Mouse (Mus musculus): ENCODE data around the gene Specc1. TPM values are rescaled to one million over a fixed set of nuclear protein-coding genes. Genes with fewer than 3 reads are reported as not detected.
A peak's percentile ranks its signal among the peaks of the same experiment; 100 is the strongest.

Gene Specc1
- polyA plus RNA-seq, 1 experiment from 2014 or later = 9.2 TPM

- Histone ChIP-seq H3K9ac (ENCODE audit: low read length) (no peak overlapping the region), H3K27ac (ENCODE audit: low read depth, low read length) (no peak overlapping the region), H3K9me3 (replicated peaks; ENCODE audit: control insufficient read depth, low read length) (no peaks in the 10 kb centered on the region), H3K4me2 (ENCODE audit: low read length) (no peak overlapping the region), H3K27me3 (replicated peaks; ENCODE audit: control insufficient read depth, insufficient read depth, low read length) (no peaks in the 10 kb centered on the region), H3K4me3 (ENCODE audit: low read depth, low read length) (no peak overlapping the region), H3K4me1 (ENCODE audit: control insufficient read depth, insufficient read depth, low read length) (no peaks in the 10 kb centered on the region), H3K36me3 (ENCODE audit: control insufficient read depth, insufficient read depth, low read length) (no peaks in the 10 kb centered on the region)
- 71% methylated on average over 1 of the region's 1 CpGs for WGBS
- DNase-seq (ENCODE audit: low spot score) (no peak), ATAC-seq (no peak)
These were observed 19.2 kb downstream of the Specc1 start for GRCm38 (mm10) chr11:61975783-61976182.

DNA sequence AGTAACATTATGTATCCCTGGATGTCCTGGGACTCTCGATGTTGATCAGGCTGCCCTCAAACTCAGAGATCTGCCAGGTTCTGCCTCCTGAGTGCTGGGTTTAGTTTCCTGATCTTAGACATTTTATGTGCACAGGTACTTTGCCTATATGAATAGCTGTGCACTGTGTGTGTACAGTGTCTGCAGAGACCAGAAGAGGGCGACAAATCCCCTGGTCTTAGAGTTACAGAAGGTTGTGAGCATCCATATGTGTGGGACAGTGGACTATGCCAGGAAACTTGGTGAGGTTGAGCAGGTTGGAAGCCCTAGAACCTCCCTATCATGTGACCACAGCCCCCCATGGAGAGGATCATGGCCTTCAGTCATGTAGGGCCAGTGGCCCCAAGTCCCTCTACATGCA, 24.7 kb downstream of the Specc1 start:
- Histone ChIP-seq H3K27ac (ENCODE audit: low read depth, low read length) (no peak overlapping the region), H3K9me3 (replicated peaks; ENCODE audit: control insufficient read depth, low read length) (no peaks in the 10 kb centered on the region), H3K9ac (ENCODE audit: low read length) (no peak overlapping the region), H3K27me3 (replicated peaks; ENCODE audit: control insufficient read depth, insufficient read depth, low read length) (no peaks in the 10 kb centered on the region), H3K36me3 (ENCODE audit: control insufficient read depth, insufficient read depth, low read length) (no peaks in the 10 kb centered on the region), H3K4me1 (ENCODE audit: control insufficient read depth, insufficient read depth, low read length) (peaks cover 3% of the 10 kb centered on the region; the same call in 1 of the 2 replicates), H3K4me3 (ENCODE audit: low read depth, low read length) (no peak overlapping the region), H3K4me2 (ENCODE audit: low read length) (no peak overlapping the region)
- DNase-seq (ENCODE audit: low spot score) (no peak), ATAC-seq (no peak)
- WGBS = 76% methylated on average over 2 of the region's 2 CpGs

DNA sequence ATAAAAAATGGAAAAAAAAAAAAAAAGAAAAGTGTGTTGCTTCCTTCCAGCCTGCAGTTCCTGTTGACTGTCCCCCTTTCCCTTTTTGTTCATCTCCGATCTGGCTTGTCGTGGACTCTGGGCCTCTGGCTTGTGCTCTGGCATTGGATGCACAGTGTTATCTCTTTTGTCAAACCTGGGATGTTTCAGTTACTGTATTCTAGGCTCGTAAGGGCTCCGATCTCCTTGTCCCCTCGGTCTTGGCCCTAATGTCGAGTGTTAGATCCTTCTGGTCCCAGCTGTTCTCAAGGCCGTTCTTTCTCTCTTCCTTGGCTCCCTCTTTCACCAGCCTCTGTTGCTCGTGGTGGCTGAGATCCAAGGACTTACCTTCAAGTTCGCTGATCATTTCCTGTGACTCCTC, 26.3 kb downstream of the Specc1 start:
- Histone ChIP-seq H3K27ac (ENCODE audit: low read depth, low read length) (no peak overlapping the region), H3K36me3 (ENCODE audit: control insufficient read depth, insufficient read depth, low read length) (no peaks in the 10 kb centered on the region), H3K4me2 (ENCODE audit: low read length) (no peak overlapping the region), H3K4me1 (ENCODE audit: control insufficient read depth, insufficient read depth, low read length) (peaks cover 3% of the 10 kb centered on the region; the same call in 1 of the 2 replicates), H3K9ac (ENCODE audit: low read length) (no peak overlapping the region), H3K9me3 (replicated peaks; ENCODE audit: control insufficient read depth, low read length) (no peaks in the 10 kb centered on the region), H3K27me3 (replicated peaks; ENCODE audit: control insufficient read depth, insufficient read depth, low read length) (no peaks in the 10 kb centered on the region), H3K4me3 (ENCODE audit: low read depth, low read length) (no peak overlapping the region)
- 87% methylated on average over 9 of the region's 9 CpGs for WGBS
- DNase-seq (ENCODE audit: low spot score) = no peak
- ATAC-seq = no peak

DNA sequence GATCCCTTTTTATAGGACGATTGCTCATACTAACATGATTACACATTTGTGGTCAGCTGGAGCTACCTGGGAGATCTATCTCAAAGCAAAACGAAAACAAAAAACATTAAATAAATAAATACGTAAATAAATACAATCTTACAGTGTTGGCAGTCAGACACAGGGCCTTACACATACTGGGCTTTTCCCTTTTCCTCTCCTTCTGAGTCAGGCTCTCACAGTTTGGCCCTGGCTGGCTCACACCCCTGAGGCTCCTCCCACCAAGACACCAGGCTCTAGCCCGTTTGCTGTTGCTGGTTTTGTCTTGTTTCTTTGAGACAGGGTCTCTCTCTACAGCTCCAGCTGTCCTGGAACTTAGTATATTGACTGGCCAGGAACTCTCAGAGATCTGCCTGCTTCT, 30.4 kb downstream of the Specc1 start:
- Histone ChIP-seq H3K27ac (ENCODE audit: low read depth, low read length) (no peak overlapping the region), H3K4me1 (ENCODE audit: control insufficient read depth, insufficient read depth, low read length) (peaks cover 3% of the 10 kb centered on the region; the same call in 1 of the 2 replicates), H3K4me2 (ENCODE audit: low read length) (no peak overlapping the region), H3K9me3 (replicated peaks; ENCODE audit: control insufficient read depth, low read length) (no peaks in the 10 kb centered on the region), H3K9ac (ENCODE audit: low read length) (no peak overlapping the region), H3K27me3 (replicated peaks; ENCODE audit: control insufficient read depth, insufficient read depth, low read length) (no peaks in the 10 kb centered on the region), H3K36me3 (ENCODE audit: control insufficient read depth, insufficient read depth, low read length) (no peaks in the 10 kb centered on the region), H3K4me3 (ENCODE audit: low read depth, low read length) (no peak overlapping the region)
- ATAC-seq (no peak), DNase-seq (ENCODE audit: low spot score) (no peak)
- 76% methylated on average over 4 of the region's 4 CpGs for WGBS

DNA sequence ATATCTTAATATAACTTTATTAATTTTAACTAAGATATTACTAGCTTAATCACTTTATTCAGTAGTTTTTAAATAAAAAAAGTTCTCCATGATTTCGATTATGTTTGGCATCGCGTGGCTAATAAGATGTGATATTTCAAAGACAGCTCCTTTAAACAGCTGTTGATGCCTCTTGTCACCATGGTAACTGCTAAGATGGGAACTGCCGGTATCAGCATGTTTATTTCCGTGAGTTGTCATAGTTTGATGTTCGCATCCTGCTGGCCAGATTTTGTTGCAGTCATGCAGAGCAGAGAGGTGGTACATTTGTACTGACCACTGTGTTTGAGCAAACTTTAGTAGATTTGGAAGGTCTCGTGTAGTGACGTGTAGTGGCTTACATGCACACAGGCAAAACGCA, 33.1 kb downstream of the Specc1 start:
- no peaks in the 10 kb centered on the region for H3K27me3 ChIP-seq (replicated peaks; ENCODE audit: control insufficient read depth, insufficient read depth, low read length)
- H3K9me3 ChIP-seq (replicated peaks; ENCODE audit: control insufficient read depth, low read length) = no peaks in the 10 kb centered on the region
- no peak overlapping the region for H3K4me2 ChIP-seq (ENCODE audit: low read length)
- no peak overlapping the region for H3K4me3 ChIP-seq (ENCODE audit: low read depth, low read length)
- H3K4me1 ChIP-seq (ENCODE audit: control insufficient read depth, insufficient read depth, low read length) = peaks cover 3% of the 10 kb centered on the region; the same call in 1 of the 2 replicates
- no peak for ATAC-seq
- H3K9ac ChIP-seq (ENCODE audit: low read length) = no peak overlapping the region
- H3K36me3 ChIP-seq (ENCODE audit: control insufficient read depth, insufficient read depth, low read length) = no peaks in the 10 kb centered on the region
- WGBS = 80% methylated on average over 9 of the region's 9 CpGs
- DNase-seq (ENCODE audit: low spot score) = peak; percentile 55
- H3K27ac ChIP-seq (ENCODE audit: low read depth, low read length) = no peak overlapping the region

DNA sequence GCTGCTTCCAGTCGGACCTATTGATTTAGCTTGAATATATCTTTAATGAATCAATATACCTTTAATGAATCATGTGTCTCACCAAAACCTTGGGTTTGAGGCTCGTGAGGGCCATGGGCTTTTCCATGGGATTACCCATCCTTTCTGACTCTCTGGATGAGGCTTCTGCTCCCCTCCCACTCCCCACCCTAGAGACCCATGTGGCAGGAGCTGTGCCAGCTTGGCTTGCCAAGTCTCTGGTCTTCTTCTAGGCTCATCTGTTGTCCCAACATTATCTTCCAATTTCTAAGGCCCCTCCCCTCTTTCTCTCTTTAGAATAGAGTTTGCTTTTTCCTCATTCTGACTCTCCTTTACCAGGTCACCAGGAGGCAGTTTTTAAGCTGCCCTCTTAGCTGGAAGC, 35.0 kb downstream of the Specc1 start:
- Histone ChIP-seq H3K4me2 (ENCODE audit: low read length) (no peak overlapping the region), H3K27ac (ENCODE audit: low read depth, low read length) (no peak overlapping the region), H3K9ac (ENCODE audit: low read length) (no peak overlapping the region), H3K27me3 (replicated peaks; ENCODE audit: control insufficient read depth, insufficient read depth, low read length) (no peaks in the 10 kb centered on the region), H3K36me3 (ENCODE audit: control insufficient read depth, insufficient read depth, low read length) (no peaks in the 10 kb centered on the region), H3K4me3 (ENCODE audit: low read depth, low read length) (no peak overlapping the region), H3K9me3 (replicated peaks; ENCODE audit: control insufficient read depth, low read length) (no peaks in the 10 kb centered on the region), H3K4me1 (ENCODE audit: control insufficient read depth, insufficient read depth, low read length) (no peaks in the 10 kb centered on the region)
- 83% methylated on average over 2 of the region's 2 CpGs for WGBS
- ATAC-seq = no peak
- no peak for DNase-seq (ENCODE audit: low spot score)

- no peak for ATAC-seq
- Histone ChIP-seq H3K4me3 (ENCODE audit: low read depth, low read length) (no peak overlapping the region), H3K27me3 (replicated peaks; ENCODE audit: control insufficient read depth, insufficient read depth, low read length) (no peaks in the 10 kb centered on the region), H3K9ac (ENCODE audit: low read length) (no peak overlapping the region), H3K4me2 (ENCODE audit: low read length) (no peak overlapping the region), H3K9me3 (replicated peaks; ENCODE audit: control insufficient read depth, low read length) (no peaks in the 10 kb centered on the region), H3K27ac (ENCODE audit: low read depth, low read length) (no peak overlapping the region), H3K4me1 (ENCODE audit: control insufficient read depth, insufficient read depth, low read length) (no peaks in the 10 kb centered on the region), H3K36me3 (ENCODE audit: control insufficient read depth, insufficient read depth, low read length) (no peaks in the 10 kb centered on the region)
- WGBS = 92% methylated on average over 4 of the region's 4 CpGs
- no peak for DNase-seq (ENCODE audit: low spot score)
These were observed 36.2 kb downstream of the Specc1 start for GRCm38 (mm10) chr11:61992671-61993285.

DNA sequence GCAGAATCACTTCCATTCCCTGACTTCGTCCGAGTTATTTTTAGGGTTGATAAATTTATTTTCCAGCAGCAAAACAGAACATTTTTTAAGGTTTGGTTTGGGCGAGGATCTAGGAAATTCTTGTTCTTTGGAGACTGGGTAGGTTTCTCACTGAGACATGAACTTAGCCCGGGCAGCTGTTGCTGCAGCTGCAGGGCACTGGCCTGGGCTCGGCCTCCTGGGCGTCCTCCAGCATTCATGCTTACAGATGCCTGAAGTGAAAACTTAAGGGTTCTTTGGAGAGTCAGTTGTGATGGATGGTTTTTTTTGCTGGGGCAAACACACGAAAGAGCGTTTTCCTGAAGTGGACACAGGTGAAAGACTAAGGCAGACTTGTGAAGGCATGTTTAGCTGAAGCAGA, 42.9 kb downstream of the Specc1 start:
- H3K9ac ChIP-seq (ENCODE audit: low read length) = no peak overlapping the region
- no peaks in the 10 kb centered on the region for H3K4me1 ChIP-seq (ENCODE audit: control insufficient read depth, insufficient read depth, low read length)
- 95% methylated on average over 8 of the region's 8 CpGs for WGBS
- no peak overlapping the region for H3K27ac ChIP-seq (ENCODE audit: low read depth, low read length)
- no peaks in the 10 kb centered on the region for H3K27me3 ChIP-seq (replicated peaks; ENCODE audit: control insufficient read depth, insufficient read depth, low read length)
- no peak for ATAC-seq
- no peak for DNase-seq (ENCODE audit: low spot score)
- no peaks in the 10 kb centered on the region for H3K36me3 ChIP-seq (ENCODE audit: control insufficient read depth, insufficient read depth, low read length)
- no peak overlapping the region for H3K4me2 ChIP-seq (ENCODE audit: low read length)
- no peak overlapping the region for H3K4me3 ChIP-seq (ENCODE audit: low read depth, low read length)
- no peaks in the 10 kb centered on the region for H3K9me3 ChIP-seq (replicated peaks; ENCODE audit: control insufficient read depth, low read length)

- Histone ChIP-seq H3K27ac (ENCODE audit: low read depth, low read length) (no peak overlapping the region), H3K36me3 (ENCODE audit: control insufficient read depth, insufficient read depth, low read length) (no peaks in the 10 kb centered on the region), H3K9ac (ENCODE audit: low read length) (no peak overlapping the region), H3K9me3 (replicated peaks; ENCODE audit: control insufficient read depth, low read length) (no peaks in the 10 kb centered on the region), H3K4me3 (ENCODE audit: low read depth, low read length) (no peak overlapping the region), H3K4me1 (ENCODE audit: control insufficient read depth, insufficient read depth, low read length) (no peaks in the 10 kb centered on the region), H3K4me2 (ENCODE audit: low read length) (no peak overlapping the region), H3K27me3 (replicated peaks; ENCODE audit: control insufficient read depth, insufficient read depth, low read length) (no peaks in the 10 kb centered on the region)
- no peak for DNase-seq (ENCODE audit: low spot score)
- no peak for ATAC-seq
- WGBS = 90% methylated on average over 12 of the region's 12 CpGs
These were observed 43.5 kb downstream of the Specc1 start for GRCm38 (mm10) chr11:62000099-62000498.
